Mouse (Mus musculus) liver, postnatal 0 days (tissue): ENCODE measurements at regions not wholly inside any gene's neighbourhood (a gene's known extent, or its start where the extent isn't known, plus 50 kb on each side); places are given as distances from the start of the nearest gene placed in this dataset.

Source experiments
- CTCF ChIP-seq: sonication (generic); IDR thresholded peaks from 2 replicates; pipeline ENCODE4 v1.5.1; 2016; ENCODE audit warnings: antibody characterized with exemption, low read depth
- EP300 ChIP-seq: IDR thresholded peaks from 2 replicates; pipeline ENCODE4 v1.6.1; 2016; ENCODE audit warnings: antibody characterized with exemption, low read depth, mild to moderate bottlenecking

GRCm38 (mm10) chr1:90428334-90428733, 174.4 kb upstream of the Cops8 start:
- TF ChIP-seq CTCF (no peak), EP300 (no peak)
